Mouse (Mus musculus): ENCODE measurements at regions not wholly inside any gene's neighbourhood (a gene's known extent, or its start where the extent isn't known, plus 50 kb on each side); places are given as distances from the start of the nearest gene placed in this dataset.

GRCm38 (mm10) chr11:29318699-29319098 is 54.8 kb upstream of the Ccdc88a start:
- DNase-seq (ENCODE audit: low spot score in 2 of 2), result no peak

- no peak for DNase-seq (ENCODE audit: low spot score in 2 of 2)
Measured at GRCm38 (mm10) chr11:29310584-29310983, 62.9 kb upstream of the Ccdc88a start.

GRCm38 (mm10) chr11:29308024-29308598 is 60.9 kb upstream of the Cfap36 start:
- no peak for DNase-seq (ENCODE audit: low spot score in 2 of 2)

GRCm38 (mm10) chr11:29300517-29300916 is 53.3 kb upstream of the Cfap36 start:
- peak in 1 of 2 experiments; percentile 34 for DNase-seq (ENCODE audit: low spot score in 2 of 2)
